Mouse (Mus musculus) gastrocnemius, adult 2 months (tissue): Measurements from ENCODE around the gene Colgalt2. TPM values are rescaled to one million over a fixed set of nuclear protein-coding genes. Genes with fewer than 3 reads are reported as not detected.
"Not testable (repeated sequence)": the region's sequence is repeated elsewhere in the genome, so short reads cannot be mapped to it uniquely, and the experiment has no call there.

ENCODE experiments used
- DNase-seq: peaks from one replicate; pipeline ENCODE4 v3.0.0; 2022
- H3K27ac ChIP-seq: fragments of 200-600 bp; 2 replicates; pipeline ENCODE4 v1.8.1; 2022; ENCODE audit warnings: mild to moderate bottlenecking
- H3K4me3 ChIP-seq: fragments of 200-600 bp; 2 replicates; pipeline ENCODE4 v1.8.1; 2022; ENCODE audit warnings: mild to moderate bottlenecking, moderate library complexity
- CTCF ChIP-seq: fragments of 200-600 bp; IDR thresholded peaks from 2 replicates; pipeline ENCODE4 v1.8.1; 2022; ENCODE audit warnings: antibody characterized with exemption, mild to moderate bottlenecking, moderate library complexity
- intact Hi-C: fragments of 180-260 bp; cut with DNase I; formaldehyde crosslinking; loops from one replicate; pipeline ENCODE4 v1.15.1; 2025
- total RNA-seq, 2 experiments: library from RNA; stranded (reverse); gene quantifications; 2 replicates each; pipeline ENCODE4 v1.2.3; 2021

Gene Colgalt2
- total RNA-seq, 2 experiments from 2014 or later = 1.6 to 2.5 TPM

- no peak for TF ChIP-seq CTCF
These were observed 30.2 kb downstream of the Colgalt2 start for GRCm38 (mm10) chr1:152429805-152430204.

GRCm38 (mm10) chr1:152434166-152434565, 34.5 kb downstream of the Colgalt2 start:
- Histone ChIP-seq H3K4me3 (no peak overlapping the region), H3K27ac (no peak overlapping the region)
- DNase-seq = no peak
- intact Hi-C loops = no loop called here
- no peak for TF ChIP-seq CTCF

More at GRCm38 (mm10) chr1:152429805-152430204, 30.2 kb downstream of the Colgalt2 start:
- intact Hi-C loops = no loop called here
- Histone ChIP-seq H3K4me3 (no peak overlapping the region), H3K27ac (no peak overlapping the region)
- DNase-seq = no peak

GRCm38 (mm10) chr1:152437518-152437917, 37.9 kb downstream of the Colgalt2 start:
- Histone ChIP-seq H3K4me3 (peak overlapping the region; percentile 63), H3K27ac (peak overlapping the region; percentile 75)
- intact Hi-C loops, DNase-seq: not testable (repeated sequence)

DNA sequence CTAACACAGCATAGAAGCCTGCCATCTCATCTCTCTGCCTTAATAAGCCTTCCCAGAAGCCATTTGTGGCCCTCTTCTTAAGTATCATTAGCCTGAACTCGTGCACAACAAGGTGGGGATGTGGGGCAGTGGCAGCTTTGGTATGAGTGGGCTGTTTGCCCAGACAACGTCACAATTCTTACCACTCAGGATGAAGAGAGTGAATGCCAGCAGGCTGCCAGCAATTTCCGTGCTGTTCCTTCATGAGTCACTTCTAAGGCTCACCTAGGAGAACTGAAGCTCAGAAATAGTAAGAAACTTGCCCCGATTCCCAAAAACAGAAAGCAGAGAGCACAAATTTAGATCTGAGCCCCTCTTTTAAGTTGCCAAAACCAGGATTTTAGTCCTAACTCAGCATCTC, 39.8 kb downstream of the Colgalt2 start:
- no peak for DNase-seq
- no peak overlapping the region for H3K27ac ChIP-seq
- intact Hi-C loops = no loop called here
- no peak overlapping the region for H3K4me3 ChIP-seq
- TF ChIP-seq CTCF = no peak

DNA sequence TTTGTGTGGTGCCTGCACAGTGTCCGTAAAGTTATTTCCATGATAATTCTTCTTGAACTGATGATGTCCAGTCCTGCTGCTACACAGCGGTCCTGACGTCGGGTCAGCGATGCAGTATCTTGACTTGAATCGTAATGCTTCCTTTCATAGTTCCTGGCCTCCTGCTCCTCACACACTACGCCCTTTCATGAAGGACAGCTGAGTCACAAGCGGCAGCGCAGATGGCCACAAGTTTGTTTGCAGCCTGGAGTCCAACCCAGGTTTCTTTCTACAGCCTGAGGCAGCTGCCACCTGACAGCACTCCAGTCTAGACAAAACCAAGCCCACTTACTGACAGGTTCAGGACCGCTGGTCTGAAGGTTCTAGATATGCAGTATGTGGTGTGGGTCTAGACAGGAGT, 40.2 kb downstream of the Colgalt2 start:
- Histone ChIP-seq H3K27ac (no peak overlapping the region), H3K4me3 (no peak overlapping the region)
- no peak for DNase-seq
- TF ChIP-seq CTCF = no peak
- intact Hi-C loops = no loop called here

GRCm38 (mm10) chr1:152444630-152445029, 45.0 kb downstream of the Colgalt2 start:
- intact Hi-C loops = no loop called here
- TF ChIP-seq CTCF = no peak
- DNase-seq = no peak
- no peak overlapping the region for H3K4me3 ChIP-seq
- no peak overlapping the region for H3K27ac ChIP-seq

GRCm38 (mm10) chr1:152445925-152446324, 46.3 kb downstream of the Colgalt2 start:
- no peak for TF ChIP-seq CTCF
- intact Hi-C loops = no loop called here
- no peak overlapping the region for H3K27ac ChIP-seq
- no peak for DNase-seq
- H3K4me3 ChIP-seq = no peak overlapping the region

GRCm38 (mm10) chr1:152454536-152454935, 54.9 kb downstream of the Colgalt2 start:
- Histone ChIP-seq H3K4me3 (no peak overlapping the region), H3K27ac (no peak overlapping the region)
- peak; percentile 35 for DNase-seq
- TF ChIP-seq CTCF = no peak
- intact Hi-C loops = no loop called here

GRCm38 (mm10) chr1:152455275-152456243, 55.9 kb downstream of the Colgalt2 start:
- Histone ChIP-seq H3K4me3 (no peak overlapping the region), H3K27ac (peak overlapping the region; percentile 60)
- DNase-seq = no peak
- no peak for TF ChIP-seq CTCF
- intact Hi-C loops = loop anchor here (5.0 kb wide), 1 partner anchor 53 kb away; no protein-coding TSS in a partner anchor

- intact Hi-C loops = loop anchor here (5.0 kb wide), 1 partner anchor 54 kb away; no protein-coding TSS in a partner anchor
- no peak for TF ChIP-seq CTCF
- H3K27ac ChIP-seq = peak overlapping the region; percentile 60
- no peak for DNase-seq
- no peak overlapping the region for H3K4me3 ChIP-seq
These were observed 56.6 kb downstream of the Colgalt2 start for GRCm38 (mm10) chr1:152456266-152456665.

DNA sequence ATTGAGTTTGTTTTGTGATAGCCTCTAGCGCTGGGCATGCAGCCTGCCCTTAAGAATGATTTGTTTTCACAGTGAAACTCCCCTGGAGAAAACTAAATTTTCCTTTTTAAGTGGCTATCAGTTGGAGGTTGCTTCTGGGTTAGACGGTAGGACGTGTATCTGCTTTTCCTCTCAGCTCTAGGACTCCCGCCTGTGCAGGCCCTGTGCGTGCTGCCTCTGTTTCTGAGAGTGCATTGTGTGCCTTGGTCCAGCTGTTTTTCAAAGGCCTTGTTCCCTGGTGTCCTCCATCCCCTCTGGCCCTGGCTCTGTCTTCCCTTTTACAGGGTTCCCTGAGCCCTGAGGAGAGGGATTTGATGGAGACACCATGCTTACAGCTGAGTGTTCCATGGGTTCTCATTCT, 58.0 kb downstream of the Colgalt2 start:
- 0 out of 2 replicates have a peak overlapping the region, but pooled peaks have one; percentile 1 for H3K27ac ChIP-seq
- intact Hi-C loops = loop anchor here (5.0 kb wide), 1 partner anchor 55 kb away; no protein-coding TSS in a partner anchor
- DNase-seq = no peak

GRCm38 (mm10) chr1:152458996-152459395, 59.4 kb downstream of the Colgalt2 start:
- DNase-seq = no peak
- Histone ChIP-seq H3K27ac (0 out of 2 replicates have a peak overlapping the region, but pooled peaks have one; percentile 0), H3K4me3 (no peak overlapping the region)
- intact Hi-C loops = loop anchor here (5.0 kb wide), 1 partner anchor 57 kb away; no protein-coding TSS in a partner anchor
- TF ChIP-seq CTCF = no peak

More for the DNA sequence above, 58.0 kb downstream of the Colgalt2 start:
- H3K4me3 ChIP-seq = no peak overlapping the region
- TF ChIP-seq CTCF = no peak

GRCm38 (mm10) chr1:152460931-152461330, 61.3 kb downstream of the Colgalt2 start:
- Histone ChIP-seq H3K4me3 (no peak overlapping the region), H3K27ac (peak overlapping the region; percentile 80)
- DNase-seq = no peak
- intact Hi-C loops = loop anchor here (5.0 kb wide), 1 partner anchor 36 kb away; no protein-coding TSS in a partner anchor
- TF ChIP-seq CTCF = no peak
